Mouse (Mus musculus) liver, adult 2 months (tissue): Measurements from ENCODE around the gene Ptprk.

Source experiments
- CTCF ChIP-seq: fragments of 200-500 bp; IDR thresholded peaks from 2 replicates; pipeline ENCODE4 v1.5.1; 2011; ENCODE audit warnings: low read depth, low read length, control low read depth
- POLR2A ChIP-seq: fragments of 200-500 bp; IDR thresholded peaks from 2 replicates; pipeline ENCODE4 v1.6.1; 2011; ENCODE audit warnings: low read length, control low read depth; ENCODE audit not compliant: insufficient read depth; ENCODE audit errors: extremely low read depth

DNA sequence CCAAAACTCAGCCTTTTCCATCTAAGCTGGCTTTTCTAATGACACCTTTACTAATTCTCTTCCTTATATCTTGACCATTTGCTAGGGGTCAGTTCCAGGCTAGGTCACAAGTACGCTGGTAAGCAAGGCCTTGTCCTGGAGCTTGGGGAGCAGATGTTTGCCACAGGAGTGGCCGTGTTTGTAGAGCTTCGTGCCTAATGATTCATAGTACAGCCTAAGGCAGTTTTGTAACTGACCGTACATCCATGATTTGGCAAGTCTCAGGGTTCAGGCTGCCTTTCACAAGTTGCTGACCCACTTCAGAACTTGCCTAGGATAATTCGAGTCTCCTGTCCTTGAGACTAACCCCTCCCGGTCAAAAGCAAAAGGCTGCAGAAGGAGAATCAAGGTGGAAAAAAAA lies 12.7 kb downstream of the Ptprk start:
- TF ChIP-seq POLR2A (no peak), CTCF (no peak)
